ENCODE assay signal across 9 mouse cellular contexts in genomic region chr10:98541062-98541461, GRCm38 (mm10).
"Had no signal": no experiment of that assay in that cellular context is flagged by ENCODE, and none has a peak within 500 bp of the region (broad histone marks: within the 10 kb centered on the region; RNA-seq: fewer than 3 reads in every experiment).

No protein-coding gene starts in this region.

- H3K27me3 ChIP-seq: limb, embryonic 13.5 days; midbrain, embryonic 13.5 days had no signal

- H3K36me3 ChIP-seq: limb, embryonic 13.5 days; midbrain, embryonic 13.5 days had no signal

- ATAC-seq: midbrain, embryonic 13.5 days had no signal

- DNase-seq: kidney, postnatal 36 days; lung, adult 18-20 months; lung, postnatal 36 days; right cerebral cortex, postnatal 14 days; thymus, postnatal 36 days had no signal

- H3K4me3 ChIP-seq: limb, embryonic 13.5 days; midbrain, embryonic 13.5 days had no signal

- H3K9me3 ChIP-seq: limb, embryonic 13.5 days; midbrain, embryonic 13.5 days had no signal

- H3K27ac ChIP-seq: kidney, postnatal 0 days; limb, embryonic 13.5 days; liver, embryonic 14.5 days; midbrain, embryonic 13.5 days had no signal

- H3K4me2 ChIP-seq: limb, embryonic 13.5 days; midbrain, embryonic 13.5 days had no signal

- H3K9ac ChIP-seq: limb, embryonic 13.5 days; liver, embryonic 14.5 days; midbrain, embryonic 13.5 days had no signal
